Mouse (Mus musculus) left cerebral cortex, postnatal 4 days (tissue): ENCODE results near the gene Ccm2. TPM values are rescaled to one million over a fixed set of nuclear protein-coding genes. Genes with fewer than 3 reads are reported as not detected.

ENCODE experiments used
- DNase-seq: peaks from one replicate; pipeline ENCODE4 v3.0.0-alpha.2; 2022
- intact Hi-C: fragments of 180-260 bp; cut with DNase I; formaldehyde crosslinking; loops from one replicate; pipeline ENCODE4 v1.15.1; 2025
- total RNA-seq, 2 experiments: library from RNA; stranded (reverse); gene quantifications; 2 replicates each; pipeline ENCODE4 v1.2.3; 2021

Gene Ccm2
- total RNA-seq, 2 experiments from 2014 or later: 55.6 to 58.9 TPM

GRCm38 (mm10) chr11:6644566-6644965 is 97.9 kb downstream of the Ccm2 start:
- intact Hi-C loops: no loop called here

More at GRCm38 (mm10) chr11:6644566-6644965, 97.9 kb downstream of the Ccm2 start:
- DNase-seq: peak; percentile 35

Other genes starting within 250 kb of the Ccm2 start
- 100 to 1,000 TPM; 233 to 249 TPM for gene Zmiz2, start 157.8 kb upstream of the Ccm2 start, total RNA-seq
- gene Ppia, start 131.4 kb upstream of the Ccm2 start, total RNA-seq: 1,000 to 10,000 TPM; 2,159 to 2,195 TPM
- gene H2afv, start 102.4 kb upstream of the Ccm2 start, total RNA-seq: 10 to 100 TPM; 35.4 to 44.5 TPM
- 10 to 100 TPM; 88.1 to 89.5 TPM for gene Purb, start 71.0 kb upstream of the Ccm2 start, total RNA-seq
- gene Myo1g, start 25.9 kb upstream of the Ccm2 start, total RNA-seq: under 1 TPM; 0.46 to 0.74 TPM
- gene Nacad, start 59.2 kb downstream of the Ccm2 start, total RNA-seq: 10 to 100 TPM; 94.4 to 99.0 TPM
- gene Tbrg4, start 79.2 kb downstream of the Ccm2 start, total RNA-seq: 10 to 100 TPM; 50.5 to 52.2 TPM
- not detected for gene Wap, start 91.8 kb downstream of the Ccm2 start, total RNA-seq
- 10 to 100 TPM; 16.6 to 20.8 TPM for gene Ramp3, start 111.6 kb downstream of the Ccm2 start, total RNA-seq